Mouse (Mus musculus): ENCODE data around the gene Prss37. TPM values are rescaled to one million over a fixed set of nuclear protein-coding genes. Genes with fewer than 3 reads are reported as not detected.

Gene Prss37
- not detected in 2 replicates for polyA plus RNA-seq (2015; fragmentation: Nextera tagmentation; extraction: Ambion mirVana)

DNA sequence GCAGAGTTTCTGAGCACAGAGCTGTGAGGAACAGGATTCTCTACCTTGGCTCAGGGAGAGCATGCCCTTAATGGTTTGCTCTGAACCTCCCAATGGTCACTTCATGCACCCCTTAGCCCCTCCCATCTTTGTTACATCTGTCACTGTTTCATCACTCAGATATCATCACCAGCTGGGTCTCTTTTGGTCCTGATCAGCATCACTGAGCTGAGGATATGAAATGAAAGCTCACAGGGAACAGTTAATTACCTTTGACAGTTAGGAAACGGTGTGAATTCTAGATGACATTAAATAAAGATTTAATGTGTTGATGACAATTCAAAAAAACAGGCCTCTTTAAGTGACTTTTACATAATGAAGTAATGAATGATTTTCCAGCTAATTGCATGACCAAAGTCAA is at the start of gene Prss37:
Prss37 (minus strand) TSS at position 101 of the 400 bp plus-strand sequence.
- Histone ChIP-seq H3K27ac (replicated peaks) (no peak within 1 kb of the TSS), H3K36me3 (no peaks in the 10 kb centered on the region), H3K27me3 (replicated peaks) (no peaks in the 10 kb centered on the region), H3K4me3 (replicated peaks) (no peak within 1 kb of the TSS), H3K4me1 (no peaks in the 10 kb centered on the region), H3K9ac (replicated peaks) (no peak within 1 kb of the TSS), H3K4me2 (no peak within 1 kb of the TSS), H3K9me3 (replicated peaks) (no peaks in the 10 kb centered on the region)
- WGBS = 52% methylated on average over 1 of the region's 1 CpGs
- no peak for ATAC-seq (ENCODE audit: low FRiP score)

DNA sequence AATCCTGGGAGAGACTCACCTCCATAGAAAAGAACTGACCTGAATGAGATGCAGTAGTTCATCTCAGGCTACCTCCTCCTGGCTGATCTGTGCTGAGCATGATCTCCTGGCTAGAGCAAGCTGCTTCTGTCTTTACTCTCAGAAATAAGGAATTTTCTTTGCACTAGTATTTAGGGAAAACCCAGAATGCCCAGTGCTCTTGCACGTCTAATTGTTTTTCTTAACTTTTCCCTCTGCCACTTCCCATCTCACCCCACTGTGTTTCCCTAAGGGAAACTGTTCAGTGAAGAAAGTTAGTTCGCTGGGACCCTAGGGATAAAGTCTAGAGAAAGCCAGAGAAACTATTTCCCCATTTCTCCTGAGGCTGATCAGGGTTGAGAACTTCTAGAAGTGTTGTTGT is 35.6 kb upstream of the Prss37 start, which contains the start of gene Olfr461:
Olfr461 (minus strand) TSS at position 101 of the 400 bp plus-strand sequence.
- ATAC-seq (ENCODE audit: low FRiP score) = no peak
- Histone ChIP-seq H3K27me3 (replicated peaks) (no peaks in the 10 kb centered on the region), H3K4me3 (replicated peaks) (no peak within 1 kb of the TSS), H3K9me3 (replicated peaks) (no peaks in the 10 kb centered on the region), H3K27ac (replicated peaks) (no peak within 1 kb of the TSS), H3K36me3 (no peaks in the 10 kb centered on the region), H3K9ac (replicated peaks) (no peak within 1 kb of the TSS), H3K4me2 (no peak within 1 kb of the TSS), H3K4me1 (no peaks in the 10 kb centered on the region)
- 82% methylated on average over 2 of the region's 2 CpGs for WGBS

GRCm38 (mm10) chr6:40544690-40545089 is 25.4 kb upstream of the Prss37 start:
- Histone ChIP-seq H3K9me3 (replicated peaks) (no peaks in the 10 kb centered on the region), H3K9ac (replicated peaks) (no peak overlapping the region), H3K4me1 (no peaks in the 10 kb centered on the region), H3K27me3 (replicated peaks) (no peaks in the 10 kb centered on the region), H3K27ac (replicated peaks) (no peak overlapping the region), H3K4me2 (no peak overlapping the region), H3K36me3 (no peaks in the 10 kb centered on the region), H3K4me3 (replicated peaks) (no peak overlapping the region)
- 86% methylated on average over 10 of the region's 10 CpGs for WGBS
- ATAC-seq (ENCODE audit: low FRiP score) = no peak

- H3K9ac ChIP-seq (replicated peaks) = no peak within 1 kb of the TSS
- no peak within 1 kb of the TSS for H3K27ac ChIP-seq (replicated peaks)
- no peak within 1 kb of the TSS for H3K4me2 ChIP-seq
- ATAC-seq (ENCODE audit: low FRiP score) = no peak
- H3K9me3 ChIP-seq (replicated peaks) = no peaks in the 10 kb centered on the region
- H3K27me3 ChIP-seq (replicated peaks) = no peaks in the 10 kb centered on the region
- no peaks in the 10 kb centered on the region for H3K4me1 ChIP-seq
- whole genome bisulfite sequencing = 92% methylated on average over 3 of the region's 3 CpGs
- no peak within 1 kb of the TSS for H3K4me3 ChIP-seq (replicated peaks)
- no peaks in the 10 kb centered on the region for H3K36me3 ChIP-seq
Observed at GRCm38 (mm10) chr6:40493229-40493628, 26.1 kb downstream of the Prss37 start, which contains the start of gene Tas2r108. Tas2r108 (plus strand) TSS chr6:40493529.

DNA sequence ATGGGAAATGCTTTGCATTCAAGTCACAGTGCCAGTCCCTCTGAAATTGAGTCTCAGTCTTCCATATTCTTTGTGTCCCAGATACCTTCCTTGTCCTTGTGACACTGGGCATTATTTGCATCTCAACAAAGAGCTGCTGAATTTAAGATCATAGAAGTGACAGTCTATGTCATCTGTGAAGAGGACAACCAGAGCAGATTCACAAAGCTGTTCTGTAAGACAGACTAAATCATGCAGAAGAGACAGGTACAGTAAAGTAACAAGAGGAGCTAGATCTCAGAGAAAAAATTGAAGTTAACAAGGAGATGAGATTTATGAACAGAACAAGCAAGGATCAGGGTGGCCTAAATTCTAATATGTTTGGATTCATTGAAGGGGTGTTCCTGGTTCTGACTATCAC is 28.4 kb downstream of the Prss37 start, which contains the start of gene Tas2r137:
Tas2r137 (plus strand) TSS at position 301 of the 400 bp plus-strand sequence.
- Histone ChIP-seq H3K9ac (replicated peaks) (no peak within 1 kb of the TSS), H3K4me3 (replicated peaks) (no peak within 1 kb of the TSS), H3K4me1 (no peaks in the 10 kb centered on the region), H3K36me3 (no peaks in the 10 kb centered on the region), H3K9me3 (replicated peaks) (no peaks in the 10 kb centered on the region), H3K4me2 (no peak within 1 kb of the TSS), H3K27ac (replicated peaks) (no peak within 1 kb of the TSS), H3K27me3 (replicated peaks) (no peaks in the 10 kb centered on the region)
- no peak for ATAC-seq (ENCODE audit: low FRiP score)

DNA sequence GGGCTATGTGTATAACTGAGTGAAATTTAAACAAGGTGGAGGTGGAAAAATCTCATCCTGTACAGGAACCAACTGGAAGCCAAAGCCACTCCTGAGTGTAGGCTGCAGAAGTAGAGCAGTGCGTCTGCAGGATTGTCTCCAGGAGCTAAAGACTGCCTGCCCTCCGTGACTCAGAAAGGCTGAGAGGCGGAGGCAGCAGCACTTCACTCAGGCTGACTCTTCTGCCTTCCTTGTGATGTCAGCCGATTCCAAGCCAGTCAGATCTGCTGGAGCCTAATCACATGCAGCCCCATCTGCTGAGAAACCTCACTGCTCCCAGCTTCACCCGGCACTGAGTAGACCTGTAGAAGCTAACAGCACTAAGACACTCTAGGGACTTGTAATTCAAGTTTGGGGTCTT is 37.0 kb downstream of the Prss37 start:
- Histone ChIP-seq H3K36me3 (peaks cover 46% of the 10 kb centered on the region), H3K4me2 (no peak overlapping the region), H3K27me3 (replicated peaks) (no peaks in the 10 kb centered on the region), H3K9me3 (replicated peaks) (no peaks in the 10 kb centered on the region), H3K4me1 (no peaks in the 10 kb centered on the region), H3K27ac (replicated peaks) (no peak overlapping the region), H3K9ac (replicated peaks) (no peak overlapping the region), H3K4me3 (replicated peaks) (no peak overlapping the region)
- no peak for ATAC-seq (ENCODE audit: low FRiP score)
- 91% methylated on average over 5 of the region's 5 CpGs for WGBS

DNA sequence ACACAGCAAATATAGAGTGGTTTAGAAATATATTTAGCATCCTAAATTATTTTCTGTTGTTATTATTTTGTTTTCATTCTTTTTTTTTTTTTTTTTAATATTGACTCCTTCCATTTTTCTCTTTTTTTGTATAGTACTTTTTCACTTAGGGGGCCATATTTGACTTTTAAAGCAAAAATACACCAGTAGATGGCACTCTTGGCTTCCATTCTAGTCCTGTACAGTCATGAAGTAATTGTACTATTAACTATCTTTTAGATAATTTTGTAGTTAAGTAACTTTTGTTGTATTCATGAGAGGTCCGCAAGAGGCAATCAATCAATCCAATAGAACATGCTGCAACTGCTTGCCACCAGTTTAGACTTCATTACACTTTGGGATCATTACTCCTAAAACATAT is 39.6 kb downstream of the Prss37 start:
- Histone ChIP-seq H3K9me3 (replicated peaks) (no peaks in the 10 kb centered on the region), H3K27me3 (replicated peaks) (no peaks in the 10 kb centered on the region), H3K36me3 (peaks cover 62% of the 10 kb centered on the region), H3K4me2 (no peak overlapping the region), H3K27ac (replicated peaks) (no peak overlapping the region), H3K4me1 (no peaks in the 10 kb centered on the region), H3K9ac (replicated peaks) (no peak overlapping the region), H3K4me3 (replicated peaks) (no peak overlapping the region)
- 80% methylated on average over 1 of the region's 1 CpGs for WGBS
- no peak for ATAC-seq (ENCODE audit: low FRiP score)

DNA sequence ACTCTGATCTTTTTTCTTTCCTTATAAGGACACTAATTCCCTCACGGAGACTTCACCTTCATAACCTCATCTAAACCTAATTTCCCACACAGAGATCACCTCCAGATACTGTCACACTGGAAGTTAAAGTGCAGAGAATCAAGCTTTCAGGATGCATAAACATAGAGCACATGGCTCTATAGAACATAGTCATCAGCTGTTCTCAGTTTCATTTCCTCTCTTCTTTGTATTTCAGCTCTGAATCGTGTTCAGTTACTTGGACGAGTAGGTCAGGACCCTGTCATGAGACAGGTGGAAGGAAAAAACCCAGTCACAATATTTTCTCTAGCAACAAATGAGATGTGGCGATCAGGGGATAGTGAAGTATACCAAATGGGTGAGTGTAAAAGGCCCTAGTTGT is 43.2 kb downstream of the Prss37 start:
- H3K27ac ChIP-seq (replicated peaks) = no peak overlapping the region
- H3K9ac ChIP-seq (replicated peaks) = no peak overlapping the region
- no peaks in the 10 kb centered on the region for H3K27me3 ChIP-seq (replicated peaks)
- no peak for ATAC-seq (ENCODE audit: low FRiP score)
- H3K4me3 ChIP-seq (replicated peaks) = no peak overlapping the region
- H3K36me3 ChIP-seq = peaks cover 50% of the 10 kb centered on the region
- no peaks in the 10 kb centered on the region for H3K9me3 ChIP-seq (replicated peaks)
- H3K4me2 ChIP-seq = no peak overlapping the region
- H3K4me1 ChIP-seq = peaks cover 16% of the 10 kb centered on the region
- 98% methylated on average over 4 of the region's 4 CpGs for WGBS

- Histone ChIP-seq H3K27me3 (replicated peaks) (peaks cover 4% of the 10 kb centered on the region), H3K4me2 (peak overlapping the region; percentile 81), H3K27ac (replicated peaks) (peak overlapping the region; percentile 93), H3K9ac (replicated peaks) (peak overlapping the region; percentile 86), H3K4me3 (replicated peaks) (peak overlapping the region; percentile 82), H3K9me3 (replicated peaks) (no peaks in the 10 kb centered on the region), H3K4me1 (peaks cover 16% of the 10 kb centered on the region), H3K36me3 (peaks cover 30% of the 10 kb centered on the region)
- under 1% methylated on average over 7 of the region's 7 CpGs for WGBS
- ATAC-seq (ENCODE audit: low FRiP score) = peak; percentile 9; the same call in 1 of the 2 replicates
Observed at GRCm38 (mm10) chr6:40471720-40472010, 47.6 kb downstream of the Prss37 start.

DNA sequence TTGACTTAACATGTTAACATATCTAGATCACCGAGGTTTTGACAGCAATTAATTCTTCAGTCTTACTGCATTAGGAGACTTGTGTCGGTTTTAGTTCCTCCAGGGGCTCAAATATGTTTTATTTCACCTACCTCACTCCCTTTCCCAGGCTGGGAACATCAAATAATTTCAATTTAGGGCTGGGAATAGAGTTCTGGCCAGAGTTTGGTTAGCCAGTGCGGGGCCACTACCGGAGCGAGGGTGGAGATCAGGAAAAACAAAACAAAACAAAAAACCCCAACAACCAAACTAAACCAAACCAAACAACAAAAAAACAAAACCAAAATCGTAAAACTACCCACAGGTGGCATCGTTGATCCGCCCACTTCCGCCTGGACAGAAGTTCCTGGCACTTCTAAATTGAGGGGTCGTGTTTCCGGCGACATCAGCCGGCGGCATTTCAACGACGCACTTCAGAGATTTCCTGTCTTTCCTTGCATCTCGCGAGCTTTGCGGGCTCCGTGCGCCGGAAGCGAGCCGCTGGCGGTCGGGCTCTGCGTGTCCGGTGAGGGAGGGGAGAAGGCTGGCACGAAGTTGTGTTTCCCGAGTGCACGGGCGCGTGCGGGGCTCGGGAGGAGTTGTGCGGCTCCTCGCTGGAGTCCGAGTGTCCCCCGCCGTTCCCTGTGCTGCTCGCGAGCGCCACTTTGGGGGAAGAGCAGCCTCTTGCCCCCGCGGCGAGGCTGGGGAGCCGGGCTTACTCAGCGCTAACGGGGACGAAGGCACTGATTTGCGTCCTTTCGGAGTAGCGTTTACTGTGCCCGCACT is 48.2 kb downstream of the Prss37 start, which contains the start of gene Ssbp1:
Ssbp1 (plus strand) TSS at position 437 of the 804 bp plus-strand sequence.
- H3K27ac ChIP-seq (replicated peaks) = peak within 1 kb of the TSS; percentile 93
- under 1% methylated on average over 54 of the region's 54 CpGs for WGBS
- H3K9ac ChIP-seq (replicated peaks) = peak within 1 kb of the TSS; percentile 86
- peak within 1 kb of the TSS; percentile 82 for H3K4me3 ChIP-seq (replicated peaks)
- peak within 1 kb of the TSS; percentile 81 for H3K4me2 ChIP-seq
- H3K9me3 ChIP-seq (replicated peaks) = no peaks in the 10 kb centered on the region
- peaks cover 26% of the 10 kb centered on the region for H3K36me3 ChIP-seq
- H3K27me3 ChIP-seq (replicated peaks) = peaks cover 4% of the 10 kb centered on the region
- peaks cover 16% of the 10 kb centered on the region for H3K4me1 ChIP-seq
- peak; percentile 97 for ATAC-seq (ENCODE audit: low FRiP score)

DNA sequence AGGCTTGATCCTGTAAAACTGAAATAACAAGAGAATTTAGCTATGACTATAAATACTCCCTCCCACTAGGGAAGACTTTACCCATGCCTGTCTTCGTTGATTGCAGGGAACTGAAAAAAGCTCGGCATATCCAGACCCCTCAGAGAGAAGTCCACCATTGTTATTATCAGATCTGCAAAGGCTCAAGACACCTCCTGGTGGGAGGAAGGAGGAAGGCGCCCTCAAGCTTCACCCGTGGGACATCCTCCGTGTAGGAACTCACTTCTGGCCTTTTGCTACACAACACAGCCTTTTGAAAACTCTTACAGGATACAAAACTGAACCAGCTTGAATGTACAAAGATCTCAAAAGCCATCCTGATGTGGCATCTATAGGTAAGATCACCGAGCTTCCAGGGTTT is 53.6 kb downstream of the Prss37 start:
- 59% methylated on average over 6 of the region's 6 CpGs for WGBS
- Histone ChIP-seq H3K9me3 (replicated peaks) (no peaks in the 10 kb centered on the region), H3K4me3 (replicated peaks) (no peak overlapping the region), H3K27ac (replicated peaks) (no peak overlapping the region), H3K4me1 (no peaks in the 10 kb centered on the region), H3K4me2 (no peak overlapping the region), H3K36me3 (no peaks in the 10 kb centered on the region), H3K9ac (replicated peaks) (no peak overlapping the region), H3K27me3 (replicated peaks) (peaks cover 4% of the 10 kb centered on the region)
- no peak for ATAC-seq (ENCODE audit: low FRiP score)

Data from neural tube, embryonic 15.5 days (tissue).